Mouse (Mus musculus): Measurements from ENCODE around the gene Tulp4.
"Not testable (repeated sequence)": the region's sequence is repeated elsewhere in the genome, so short reads cannot be mapped to it uniquely, and the experiment has no call there.

Gene Tulp4

GRCm38 (mm10) chr17:6189207-6189606 lies 83.0 kb downstream of the Tulp4 start:
- no peak for DNase-seq (ENCODE audit: low spot score)

GRCm38 (mm10) chr17:6192275-6192674 lies 86.0 kb downstream of the Tulp4 start:
- no peak for DNase-seq (ENCODE audit: low spot score)

- DNase-seq (ENCODE audit: low spot score): no peak
These were observed 89.2 kb downstream of the Tulp4 start for GRCm38 (mm10) chr17:6195390-6195789.

- DNase-seq (ENCODE audit: low spot score): no peak
These were observed 91.3 kb downstream of the Tulp4 start for GRCm38 (mm10) chr17:6197491-6197890.

GRCm38 (mm10) chr17:6198670-6199069 lies 92.4 kb downstream of the Tulp4 start:
- no peak for DNase-seq (ENCODE audit: low spot score)

- DNase-seq (ENCODE audit: low spot score): no peak
These were observed 92.9 kb downstream of the Tulp4 start for GRCm38 (mm10) chr17:6199166-6199565.

- DNase-seq (ENCODE audit: low spot score): no peak
These were observed 95.4 kb downstream of the Tulp4 start for GRCm38 (mm10) chr17:6201522-6202250.

GRCm38 (mm10) chr17:6202389-6203110 lies 96.3 kb downstream of the Tulp4 start:
- peak; percentile 41 for DNase-seq (ENCODE audit: low spot score)

GRCm38 (mm10) chr17:6203126-6203525 lies 96.9 kb downstream of the Tulp4 start:
- no peak for DNase-seq (ENCODE audit: low spot score)

- DNase-seq (ENCODE audit: low spot score): no peak
These were observed 97.6 kb downstream of the Tulp4 start for GRCm38 (mm10) chr17:6203795-6204194.

GRCm38 (mm10) chr17:6211721-6212120 lies 105.5 kb downstream of the Tulp4 start:
- no peak for DNase-seq (ENCODE audit: low spot score)

- DNase-seq (ENCODE audit: low spot score): no peak
These were observed 109.4 kb downstream of the Tulp4 start for GRCm38 (mm10) chr17:6215640-6216039.

- DNase-seq (ENCODE audit: low spot score): no peak
These were observed 110.3 kb downstream of the Tulp4 start for GRCm38 (mm10) chr17:6216514-6216913.

- DNase-seq (ENCODE audit: low spot score): not testable (repeated sequence)
These were observed 126.4 kb downstream of the Tulp4 start for GRCm38 (mm10) chr17:6232633-6233032.

GRCm38 (mm10) chr17:6251298-6251697 lies 145.1 kb downstream of the Tulp4 start:
- not testable (repeated sequence) for DNase-seq (ENCODE audit: low spot score)

- not testable (repeated sequence) for DNase-seq (ENCODE audit: low spot score)
These were observed 150.3 kb downstream of the Tulp4 start, which contains the start of gene Tmem181a for GRCm38 (mm10) chr17:6256400-6257069. TSS of gene Tmem181a (plus strand) at chr17:6256860.

- DNase-seq (ENCODE audit: low spot score): peak; percentile 74
These were observed 150.8 kb downstream of the Tulp4 start for GRCm38 (mm10) chr17:6257070-6257456.

- not testable (repeated sequence) for DNase-seq (ENCODE audit: low spot score)
These were observed 163.9 kb downstream of the Tulp4 start for GRCm38 (mm10) chr17:6269876-6270831.

GRCm38 (mm10) chr17:6270840-6271239 lies 164.6 kb downstream of the Tulp4 start:
- not testable (repeated sequence) for DNase-seq (ENCODE audit: low spot score)

- DNase-seq (ENCODE audit: low spot score): not testable (repeated sequence)
These were observed 165.7 kb downstream of the Tulp4 start for GRCm38 (mm10) chr17:6271970-6272369.

- DNase-seq (ENCODE audit: low spot score): not testable (repeated sequence)
These were observed 168.5 kb downstream of the Tulp4 start for GRCm38 (mm10) chr17:6274693-6275092.

- DNase-seq (ENCODE audit: low spot score): not testable (repeated sequence)
These were observed 173.0 kb downstream of the Tulp4 start for GRCm38 (mm10) chr17:6279205-6279604.

All from layer of hippocampus, adult 11-12 months (tissue).